Mouse (Mus musculus): Measurements from ENCODE around the gene Dcdc2b. TPM values are rescaled to one million over a fixed set of nuclear protein-coding genes. Genes with fewer than 3 reads are reported as not detected.

Gene Dcdc2b
- polyA plus RNA-seq, 1 experiment = 17.8 TPM

DNA sequence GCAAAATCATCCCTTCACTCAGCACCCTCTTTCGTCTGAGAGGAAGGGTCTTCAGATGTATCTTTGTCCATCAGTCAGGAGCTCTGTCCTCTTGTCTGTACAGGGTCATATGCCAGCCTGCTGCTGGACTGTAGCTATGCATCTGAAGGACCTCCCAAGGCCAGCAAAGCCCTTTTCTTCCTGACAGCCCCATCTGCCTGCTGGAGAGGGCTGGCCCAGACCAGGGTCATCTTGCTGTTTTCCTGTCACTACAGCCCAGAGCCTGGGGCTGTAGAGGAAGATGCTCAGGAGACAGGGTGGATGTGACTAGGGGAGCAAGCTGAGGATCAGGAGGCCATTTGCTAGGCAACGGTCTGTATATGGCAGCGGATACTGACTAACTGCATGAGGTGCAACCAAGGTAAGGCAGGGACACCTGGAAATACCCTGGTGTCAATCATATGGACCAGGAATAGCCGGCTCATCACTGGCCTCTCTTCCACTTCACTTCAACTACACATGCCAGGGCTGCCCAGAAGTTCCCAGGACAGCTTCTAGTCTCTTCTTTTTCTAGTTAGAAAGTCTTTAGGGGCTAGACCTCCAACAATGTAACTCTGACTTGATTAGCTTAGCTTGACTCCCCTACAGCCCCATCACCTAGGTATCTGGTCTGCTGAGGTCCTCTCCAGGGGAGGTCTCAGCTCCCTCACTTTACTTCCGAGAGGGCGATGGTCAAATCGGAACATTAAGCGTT lies 8.9 kb upstream of the Dcdc2b start:
- DNase-seq = no peak
- Histone ChIP-seq H3K4me1 (ENCODE audit: control insufficient read depth, insufficient read depth, low read length) (peaks cover 33% of the 10 kb centered on the region), H3K4me3 (replicated peaks; ENCODE audit: extremely low read depth, low read depth, low read length) (peak overlapping the region; percentile 86)
- WGBS = 14% methylated on average over 8 of the region's 8 CpGs
- TF ChIP-seq CTCF (IDR thresholded peaks at IDR 0.05; ENCODE audit: insufficient read depth, low read length) (no peak), POLR2A (IDR thresholded peaks at IDR 0.05; ENCODE audit: borderline replicate concordance, extremely low read depth, low read depth, low read length) (0 out of 2 replicates have a peak, but pooled peaks have one; percentile 3)

DNA sequence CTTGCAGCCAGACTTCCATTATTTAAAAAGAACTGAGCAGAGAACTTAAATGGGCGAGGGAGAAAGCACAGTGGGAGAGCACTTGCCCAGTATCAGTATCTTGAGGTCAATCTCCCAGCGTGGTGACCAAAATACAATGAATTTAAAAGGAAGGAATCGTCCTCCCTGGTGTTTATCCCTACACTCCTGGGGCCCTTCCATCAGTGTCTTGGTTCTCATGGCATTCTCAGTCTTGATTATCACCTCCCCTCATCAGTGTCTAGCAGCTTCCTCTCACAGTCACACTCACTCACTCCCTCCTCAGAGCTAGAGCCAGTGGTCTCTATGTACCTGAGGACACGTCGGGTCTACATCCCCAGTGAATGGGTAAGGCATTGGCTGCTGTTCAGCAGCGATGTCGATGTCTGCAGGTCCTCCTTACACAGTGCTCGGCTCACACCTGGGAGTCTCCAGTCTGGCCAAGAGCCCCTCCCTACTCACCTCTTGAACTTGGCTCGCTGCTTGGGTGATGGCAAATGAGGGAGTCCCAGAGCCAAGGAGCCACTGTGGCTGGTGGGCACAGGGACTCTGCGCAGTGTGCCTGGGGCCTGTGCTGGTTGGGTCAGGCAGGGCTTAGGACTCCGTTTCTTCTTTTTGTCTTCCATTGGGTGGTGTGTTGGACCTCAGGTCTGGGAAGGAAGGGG lies 8.2 kb upstream of the Dcdc2b start:
- DNase-seq = no peak
- peak overlapping the region; percentile 20 for H3K4me3 ChIP-seq (replicated peaks; ENCODE audit: extremely low read depth, low read depth, low read length)
- WGBS = 69% methylated on average over 11 of the region's 11 CpGs

DNA sequence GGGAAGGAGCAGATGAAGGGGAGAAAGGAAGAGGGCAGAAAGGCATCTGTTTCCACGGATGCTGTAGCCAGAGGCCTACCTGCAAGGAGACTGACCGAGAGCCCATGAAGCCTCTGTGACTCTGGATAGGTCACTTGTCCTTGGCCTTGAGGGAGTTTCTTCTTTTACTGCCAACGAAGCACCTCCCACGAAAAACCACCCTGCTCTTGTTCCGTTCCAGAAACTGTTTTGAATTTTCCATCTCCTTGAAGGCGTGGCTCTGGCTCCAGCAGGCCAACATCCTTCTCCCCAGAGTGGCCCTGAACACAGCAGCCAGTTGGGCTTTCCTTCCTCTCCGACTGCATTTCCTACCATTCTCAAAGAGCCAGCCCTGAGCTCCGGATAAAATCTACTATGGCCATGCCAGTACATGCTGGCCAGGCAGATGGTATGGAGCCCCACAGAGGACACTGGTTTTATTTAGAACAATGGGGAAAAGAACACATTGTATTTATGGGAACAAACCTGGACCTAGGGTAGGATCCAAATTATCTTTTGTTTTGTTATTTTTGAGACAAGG lies 7.3 kb upstream of the Dcdc2b start:
- Histone ChIP-seq H3K4me1 (ENCODE audit: control insufficient read depth, insufficient read depth, low read length) (peaks cover 25% of the 10 kb centered on the region), H3K4me3 (replicated peaks; ENCODE audit: extremely low read depth, low read depth, low read length) (peak overlapping the region; percentile 51)
- no peak for DNase-seq
- TF ChIP-seq CTCF (IDR thresholded peaks at IDR 0.05; ENCODE audit: insufficient read depth, low read length) (no peak), POLR2A (IDR thresholded peaks at IDR 0.05; ENCODE audit: borderline replicate concordance, extremely low read depth, low read depth, low read length) (peak; percentile 60; the same call in 1 of the 2 replicates)
- WGBS = 40% methylated on average over 8 of the region's 8 CpGs

More for the DNA sequence above, 8.2 kb upstream of the Dcdc2b start:
- peaks cover 28% of the 10 kb centered on the region for H3K4me1 ChIP-seq (ENCODE audit: control insufficient read depth, insufficient read depth, low read length)
- TF ChIP-seq CTCF (IDR thresholded peaks at IDR 0.05; ENCODE audit: insufficient read depth, low read length) = no peak
- TF ChIP-seq POLR2A (IDR thresholded peaks at IDR 0.05; ENCODE audit: borderline replicate concordance, extremely low read depth, low read depth, low read length) = no peak

DNA sequence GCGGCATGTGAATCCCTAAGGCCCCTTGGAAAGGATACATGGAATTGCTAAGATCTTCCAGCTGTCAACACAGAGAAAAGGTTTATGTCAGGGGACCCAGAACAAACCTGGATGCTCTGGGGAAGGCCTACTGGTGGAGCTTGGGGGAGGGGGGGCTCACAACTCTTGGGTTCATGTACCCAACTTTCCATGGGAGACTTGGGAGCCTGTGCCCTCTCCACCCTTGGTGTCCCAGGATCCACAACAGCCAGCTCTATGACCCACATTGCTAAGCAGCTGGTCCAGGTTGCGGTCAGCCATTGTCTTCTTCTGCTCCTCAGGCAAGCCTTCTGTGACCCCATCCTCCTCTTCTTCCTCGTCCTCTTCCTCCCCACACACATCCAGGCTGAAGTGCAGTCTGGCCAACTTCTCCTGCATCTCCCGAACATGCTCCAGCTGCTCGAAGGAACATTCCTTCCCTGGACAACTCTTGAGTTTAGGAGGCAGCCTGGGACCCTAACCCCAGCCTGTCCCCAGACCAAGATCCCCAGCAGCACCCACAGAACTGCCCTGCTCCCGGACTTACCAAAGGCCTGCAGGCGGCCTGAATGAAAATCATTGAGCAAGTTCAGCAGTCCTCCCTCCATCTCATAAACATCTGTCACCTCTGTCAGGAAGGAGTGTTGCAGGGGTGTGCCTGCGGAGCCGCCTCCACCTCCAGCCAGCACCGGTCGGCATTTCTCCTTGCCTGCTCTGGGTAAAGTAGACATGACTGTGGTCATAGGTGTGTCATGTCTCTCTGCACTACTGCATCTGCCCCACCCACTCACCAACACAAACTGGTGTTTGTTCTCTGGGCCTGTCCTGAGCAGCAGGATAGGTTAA lies 6.6 kb upstream of the Dcdc2b start:
- H3K4me3 ChIP-seq (replicated peaks; ENCODE audit: extremely low read depth, low read depth, low read length) = peak overlapping the region; percentile 51
- 57% methylated on average over 11 of the region's 11 CpGs for WGBS
- peaks cover 25% of the 10 kb centered on the region for H3K4me1 ChIP-seq (ENCODE audit: control insufficient read depth, insufficient read depth, low read length)
- DNase-seq = no peak
- TF ChIP-seq CTCF (IDR thresholded peaks at IDR 0.05; ENCODE audit: insufficient read depth, low read length) (no peak), POLR2A (IDR thresholded peaks at IDR 0.05; ENCODE audit: borderline replicate concordance, extremely low read depth, low read depth, low read length) (no peak)

DNA sequence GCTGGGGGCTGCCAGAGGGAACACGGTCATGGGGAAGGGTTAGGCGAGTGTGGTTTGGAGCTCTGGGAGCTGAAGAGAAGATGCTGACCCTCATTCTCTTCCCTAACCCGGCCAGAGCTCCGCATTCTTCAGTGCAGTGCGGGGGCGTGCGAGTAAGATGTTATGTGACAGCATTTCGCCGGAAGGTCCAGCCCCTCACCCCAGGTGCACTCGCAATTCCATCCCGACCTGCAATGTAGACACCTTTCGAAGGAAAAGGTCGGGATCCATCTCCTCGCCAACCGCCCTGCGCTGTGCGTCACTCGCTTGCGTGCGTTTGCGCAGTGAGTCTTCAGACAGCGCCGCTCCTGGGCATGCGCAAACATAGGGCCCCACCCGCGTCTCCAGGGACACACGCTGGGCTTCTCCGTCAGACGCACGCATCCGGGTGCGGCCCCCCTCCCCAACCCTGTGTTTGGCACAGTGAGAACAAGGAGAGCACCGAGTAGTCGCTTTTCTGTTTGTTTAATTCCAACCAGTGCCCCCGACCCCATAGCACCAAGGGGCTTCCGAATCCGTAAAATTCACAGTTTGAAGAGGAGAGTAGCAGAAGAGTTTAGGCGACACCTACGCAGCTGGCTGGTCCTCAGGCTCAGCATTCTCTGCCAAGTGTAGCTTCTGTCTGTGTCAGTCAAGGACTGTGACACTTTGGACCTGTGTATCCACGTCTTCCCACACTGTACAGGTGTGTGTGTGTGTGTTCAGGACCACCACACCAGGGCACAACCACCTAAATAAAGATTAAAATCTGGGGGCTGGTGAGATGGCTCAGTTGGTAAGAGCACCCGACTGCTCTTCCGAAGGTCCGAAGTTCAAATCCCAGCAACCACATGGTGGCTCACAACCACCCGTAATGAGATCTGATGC lies 5.0 kb upstream of the Dcdc2b start, which contains the start of gene Iqcc:
Iqcc (minus strand) TSS at position 314 of the 906 bp plus-strand sequence.
- 5% methylated on average over 44 of the region's 44 CpGs for WGBS
- peaks cover 15% of the 10 kb centered on the region for H3K4me1 ChIP-seq (ENCODE audit: control insufficient read depth, insufficient read depth, low read length)
- DNase-seq = peak; percentile 91

DNA sequence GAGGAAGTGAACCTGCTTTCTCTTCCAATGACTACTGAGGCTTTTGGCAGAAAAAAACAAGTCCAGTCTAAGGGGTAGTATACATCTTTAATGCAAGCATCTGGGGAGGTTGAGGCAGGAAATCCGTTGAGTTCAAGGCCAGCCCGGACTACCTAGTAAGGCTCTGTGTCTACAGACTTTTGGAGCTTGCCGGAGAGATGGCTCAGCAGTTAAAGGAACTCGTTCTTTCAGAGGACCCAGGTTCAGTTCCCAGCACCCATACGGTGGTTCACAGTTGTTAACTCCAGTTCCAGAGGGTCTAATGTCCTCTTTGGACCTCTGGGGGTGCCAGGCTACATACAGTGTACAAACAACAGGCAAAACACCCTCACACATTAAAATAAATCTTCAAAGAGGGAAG lies 4.0 kb upstream of the Dcdc2b start:
- WGBS = 90% methylated on average over 5 of the region's 5 CpGs
- no peak for TF ChIP-seq CTCF (IDR thresholded peaks at IDR 0.05; ENCODE audit: insufficient read depth, low read length)
- no peak for TF ChIP-seq POLR2A (IDR thresholded peaks at IDR 0.05; ENCODE audit: borderline replicate concordance, extremely low read depth, low read depth, low read length)
- DNase-seq = no peak
- peaks cover 15% of the 10 kb centered on the region for H3K4me1 ChIP-seq (ENCODE audit: control insufficient read depth, insufficient read depth, low read length)
- no peak overlapping the region for H3K4me3 ChIP-seq (replicated peaks; ENCODE audit: extremely low read depth, low read depth, low read length)

More for the DNA sequence above, 5.0 kb upstream of the Dcdc2b start, which contains the start of gene Iqcc:
- H3K4me3 ChIP-seq (replicated peaks; ENCODE audit: extremely low read depth, low read depth, low read length) = peak within 1 kb of the TSS; percentile 96
- TF ChIP-seq POLR2A (IDR thresholded peaks at IDR 0.05; ENCODE audit: borderline replicate concordance, extremely low read depth, low read depth, low read length) (peak; percentile 98; the same call in 1 of the 2 replicates), CTCF (IDR thresholded peaks at IDR 0.05; ENCODE audit: insufficient read depth, low read length) (no peak)

DNA sequence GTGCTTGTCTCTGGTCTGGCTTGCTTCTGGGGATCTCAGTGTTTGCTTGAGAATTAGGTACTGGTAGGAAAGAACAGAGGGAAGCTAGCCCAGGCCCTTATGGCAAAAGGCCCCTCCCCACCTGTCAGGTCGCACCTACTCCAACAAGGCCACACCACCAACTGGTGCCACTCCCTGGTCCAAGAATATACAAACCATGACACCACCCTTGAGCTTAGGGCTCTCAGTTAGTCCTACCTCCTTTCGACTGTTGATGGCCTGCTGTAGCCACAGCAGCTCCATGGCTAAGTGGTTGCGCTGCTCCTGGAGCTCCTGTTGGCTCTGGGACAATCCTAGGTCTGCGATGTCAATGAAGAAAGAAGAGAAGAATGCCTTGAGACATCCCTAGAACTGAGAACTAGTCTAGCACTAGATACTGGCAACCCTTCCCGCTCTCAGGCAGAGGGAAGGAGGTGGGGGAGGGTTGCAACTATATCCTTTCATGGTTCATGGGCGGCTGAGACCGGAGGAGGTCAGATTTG lies 3.1 kb upstream of the Dcdc2b start:
- no peak for TF ChIP-seq CTCF (IDR thresholded peaks at IDR 0.05; ENCODE audit: insufficient read depth, low read length)
- no peak for TF ChIP-seq POLR2A (IDR thresholded peaks at IDR 0.05; ENCODE audit: borderline replicate concordance, extremely low read depth, low read depth, low read length)
- Histone ChIP-seq H3K4me3 (replicated peaks; ENCODE audit: extremely low read depth, low read depth, low read length) (no peak overlapping the region), H3K4me1 (ENCODE audit: control insufficient read depth, insufficient read depth, low read length) (peaks cover 8% of the 10 kb centered on the region)
- WGBS = 89% methylated on average over 7 of the region's 7 CpGs
- DNase-seq = no peak

DNA sequence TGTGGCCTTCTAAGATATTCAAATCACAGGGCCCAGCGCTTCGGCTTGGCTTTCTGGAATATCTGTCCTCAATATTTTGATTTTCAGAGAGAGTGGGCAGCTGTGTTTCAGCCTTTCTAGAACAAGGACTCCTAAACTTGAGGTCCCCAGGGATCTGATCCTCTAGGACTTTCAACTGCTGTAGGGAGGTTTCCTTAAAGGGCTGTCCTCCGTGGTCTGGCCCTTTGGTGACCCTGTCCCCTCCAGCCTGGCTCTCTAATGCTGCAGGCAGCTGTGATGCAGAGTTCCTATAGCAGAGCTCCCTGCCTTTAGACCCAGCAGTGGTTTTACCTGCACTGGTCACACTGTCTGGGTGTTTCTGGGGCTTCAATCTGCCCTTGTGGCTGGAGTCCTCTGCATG lies 2.6 kb upstream of the Dcdc2b start:
- H3K4me1 ChIP-seq (ENCODE audit: control insufficient read depth, insufficient read depth, low read length) = peaks cover 7% of the 10 kb centered on the region
- WGBS = 88% methylated on average over 3 of the region's 3 CpGs
- TF ChIP-seq POLR2A (IDR thresholded peaks at IDR 0.05; ENCODE audit: borderline replicate concordance, extremely low read depth, low read depth, low read length) (no peak), CTCF (IDR thresholded peaks at IDR 0.05; ENCODE audit: insufficient read depth, low read length) (no peak)
- DNase-seq = no peak
- H3K4me3 ChIP-seq (replicated peaks; ENCODE audit: extremely low read depth, low read depth, low read length) = no peak overlapping the region
